Mouse (Mus musculus) bone marrow macrophage, adult 2 months (primary cell): ENCODE measurements around the gene Kctd6.

ENCODE experiments used
- CTCF ChIP-seq: IDR thresholded peaks from 2 replicates; pipeline ENCODE4 v1.5.1; 2012; ENCODE audit warnings: low read depth, mild to moderate bottlenecking, low read length, moderate library complexity
- POLR2A ChIP-seq: IDR thresholded peaks from 2 replicates; pipeline ENCODE4 v1.6.1; 2012; ENCODE audit warnings: mild to moderate bottlenecking, low read depth, low read length, borderline replicate concordance

- TF ChIP-seq CTCF (no peak), POLR2A (no peak)
Measured at GRCm38 (mm10) chr14:8200769-8201168, 13.2 kb upstream of the Kctd6 start.
